Comparison of ENCODE assay signal across 23 mouse cellular contexts in the genomic region with DNA sequence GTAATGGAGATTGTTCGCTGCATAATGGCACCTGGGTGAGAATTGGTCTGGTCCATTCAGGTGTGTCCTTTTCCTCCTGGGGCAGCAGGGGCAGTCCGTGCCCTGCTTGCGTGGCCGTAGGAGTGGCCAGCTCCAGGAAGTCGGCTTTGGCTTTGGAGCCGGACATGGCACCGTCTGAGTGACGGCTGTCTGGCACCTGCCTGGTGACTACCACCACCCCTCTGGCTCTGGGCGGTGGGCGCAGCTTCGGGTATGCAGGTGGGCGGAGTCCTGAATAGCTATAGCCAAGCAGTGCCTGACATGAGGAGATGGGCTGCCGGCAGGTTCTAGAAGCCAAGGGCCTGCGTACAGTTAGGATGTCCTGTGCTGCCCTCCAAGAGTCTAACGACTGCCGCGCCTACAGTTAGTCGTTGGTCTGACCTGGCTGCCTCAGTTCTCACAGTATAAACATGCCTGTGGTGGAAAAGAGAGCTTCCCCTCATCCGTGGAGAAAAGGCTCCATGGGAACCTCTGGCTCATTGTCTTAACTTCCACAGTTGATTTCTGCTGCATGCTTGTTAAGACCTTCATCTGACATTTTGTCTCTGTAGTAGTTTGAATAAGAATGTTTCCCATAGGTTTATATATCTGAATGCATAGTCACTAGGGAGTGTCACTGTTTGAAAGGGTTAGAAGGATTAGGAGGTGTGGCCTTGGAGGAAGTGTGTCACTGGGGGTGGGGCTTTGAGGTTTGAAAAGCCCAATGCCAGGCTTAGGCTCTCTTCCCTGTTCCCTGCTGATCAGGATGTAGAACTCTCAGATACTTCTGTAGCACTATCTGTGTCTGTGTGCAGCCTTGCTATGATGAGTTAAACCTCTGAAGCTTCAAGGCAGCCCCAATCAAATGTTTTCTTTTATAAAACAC. TPM values are rescaled to one million over a fixed set of nuclear protein-coding genes. Genes with fewer than 3 reads are reported as not detected.
DNase-seq lines count a peak whose midpoint lies in the region; ATAC-seq and TF ChIP-seq lines count a peak whose summit lies in the region.
"Had no signal": no experiment of that assay in that cellular context is flagged by ENCODE, and none has a peak within 500 bp of the region (broad histone marks: within the 10 kb centered on the region; RNA-seq: fewer than 3 reads in every experiment).

No protein-coding gene starts in this region.

- H3K27ac ChIP-seq in kidney, embryonic 15.5 days = no peak overlapping the region
- peak overlapping the region; percentile 85 for H3K27ac ChIP-seq in testis, adult 2 months (ENCODE audit: control insufficient read depth, insufficient read depth, low read depth, low read length)
- no peak overlapping the region for H3K27ac ChIP-seq in intestine, embryonic 15.5 days
- H3K27ac ChIP-seq: embryonic facial prominence, embryonic 12.5 days; hindbrain, embryonic 14.5 days; liver, embryonic 15.5 days; midbrain, embryonic 13.5 days had no signal

- 0 out of 2 replicates have a peak, but pooled peaks have one; percentile 15 for ATAC-seq in kidney, embryonic 15.5 days (replicated peaks; ENCODE audit: low FRiP score)
- ATAC-seq in granulocyte monocyte progenitor cell, adult 5-6 weeks (replicated peaks; ENCODE audit: poor library complexity, severe bottlenecking) = peak; percentile 37; the same call in 1 of the 2 replicates
- ATAC-seq in intestine, embryonic 15.5 days = no peak
- ATAC-seq: inflammation-experienced regulatory T-cells, adult 6 months; midbrain, embryonic 13.5 days had no signal

- no peak overlapping the region for H3K4me3 ChIP-seq in kidney, embryonic 15.5 days (replicated peaks)
- peak overlapping the region; percentile 76 for H3K4me3 ChIP-seq in testis, adult 2 months (ENCODE audit: control insufficient read depth, low read depth, low read length)
- no peak overlapping the region for H3K4me3 ChIP-seq in intestine, embryonic 15.5 days (replicated peaks)
- H3K4me3 ChIP-seq: embryonic facial prominence, embryonic 12.5 days; liver, embryonic 15.5 days; midbrain, embryonic 13.5 days had no signal

- H3K9ac ChIP-seq in kidney, embryonic 15.5 days = no peak overlapping the region
- no peak overlapping the region for H3K9ac ChIP-seq in intestine, embryonic 15.5 days
- H3K9ac ChIP-seq: embryonic facial prominence, embryonic 12.5 days; hindbrain, embryonic 14.5 days; liver, embryonic 15.5 days; midbrain, embryonic 13.5 days had no signal

- no peak for DNase-seq in kidney, postnatal 36 days
- DNase-seq in testis, postnatal 10 days (ENCODE audit: low spot score) = no peak
- peak; percentile 3 for DNase-seq in splenic B cell, adult 2 months (ENCODE audit: low read depth, low spot score)
- DNase-seq in lung, postnatal 36 days = no peak
- DNase-seq: adrenal gland, adult 2 months; cerebellum, adult 11 months; cerebellum, postnatal 10 days; gastrocnemius, postnatal 36 days; heart, postnatal 4 days; kidney, adult 2 months; lung, postnatal 10 days; thymus, adult 18-20 months; thymus, postnatal 36 days had no signal

- no peaks in the 10 kb centered on the region for H3K4me1 ChIP-seq in kidney, embryonic 15.5 days
- peaks cover 28% of the 10 kb centered on the region for H3K4me1 ChIP-seq in testis, adult 2 months (ENCODE audit: control insufficient read depth, insufficient read depth, low read length)
- no peaks in the 10 kb centered on the region for H3K4me1 ChIP-seq in intestine, embryonic 15.5 days (replicated peaks)
- H3K4me1 ChIP-seq: embryonic facial prominence, embryonic 12.5 days; liver, embryonic 15.5 days; midbrain, embryonic 13.5 days had no signal

- TF ChIP-seq POLR2A in testis, adult 2 months (IDR thresholded peaks at IDR 0.05; ENCODE audit: control insufficient read depth, low read depth, low read length) = peak; percentile 78; the same call in 1 of the 2 replicates

- WGBS in kidney, embryonic 15.5 days = 88% methylated on average over 19 of the region's 19 CpGs
- 86% methylated on average over 19 of the region's 19 CpGs for WGBS in intestine, embryonic 15.5 days

- peaks cover 11% of the 10 kb centered on the region for H3K36me3 ChIP-seq in kidney, embryonic 15.5 days
- H3K36me3 ChIP-seq in testis, adult 2 months (ENCODE audit: control insufficient read depth, insufficient read depth, low read length) = no peaks in the 10 kb centered on the region
- H3K36me3 ChIP-seq in splenic B cell, adult 2 months (ENCODE audit: control insufficient read depth, insufficient read depth, low read length, poor library complexity, severe bottlenecking) = no peaks in the 10 kb centered on the region
- no peaks in the 10 kb centered on the region for H3K36me3 ChIP-seq in intestine, embryonic 15.5 days

- H3K27me3 ChIP-seq in kidney, embryonic 15.5 days = no peaks in the 10 kb centered on the region
- H3K27me3 ChIP-seq in testis, adult 2 months (ENCODE audit: control insufficient read depth, insufficient read depth, low read length) = no peaks in the 10 kb centered on the region
- H3K27me3 ChIP-seq in splenic B cell, adult 2 months (ENCODE audit: control insufficient read depth, insufficient read depth, low read length, poor library complexity, severe bottlenecking) = no peaks in the 10 kb centered on the region
- no peaks in the 10 kb centered on the region for H3K27me3 ChIP-seq in intestine, embryonic 15.5 days (replicated peaks)
- H3K27me3 ChIP-seq: embryonic facial prominence, embryonic 12.5 days; liver, embryonic 15.5 days; megakaryocyte, embryonic 14.5 days; midbrain, embryonic 13.5 days had no signal

- no peaks in the 10 kb centered on the region for H3K9me3 ChIP-seq in kidney, embryonic 15.5 days (replicated peaks)
- H3K9me3 ChIP-seq in intestine, embryonic 15.5 days = no peaks in the 10 kb centered on the region
- H3K9me3 ChIP-seq: embryonic facial prominence, embryonic 12.5 days; liver, embryonic 15.5 days; megakaryocyte, embryonic 14.5 days; midbrain, embryonic 13.5 days had no signal

- H3K4me2 ChIP-seq in kidney, embryonic 15.5 days = no peak overlapping the region
- H3K4me2 ChIP-seq in intestine, embryonic 15.5 days (replicated peaks) = no peak overlapping the region
- H3K4me2 ChIP-seq: embryonic facial prominence, embryonic 12.5 days; hindbrain, embryonic 14.5 days; liver, embryonic 15.5 days; midbrain, embryonic 13.5 days had no signal

- no peak for TF ChIP-seq CTCF in testis, adult 2 months (IDR thresholded peaks at IDR 0.05; ENCODE audit: control insufficient read depth, insufficient read depth, insufficient replicate concordance, low read depth, low read length)

RNA-seq across cellular contexts. Expression of a gene that starts 13.7 kb away (rescaled TPM):
- 54.3 and 55.0 TPM in 2 replicates for polyA plus RNA-seq in kidney, embryonic 15.5 days (2015; fragmentation: Nextera tagmentation; extraction: Ambion mirVana)
- 2.9 TPM in 2 replicates for polyA plus RNA-seq in testis, adult 2 months (2012; rRNA removed)
- 77.5 and 92.9 TPM in 2 replicates for total RNA-seq in granulocyte monocyte progenitor cell, adult 5-6 weeks (2014; fragmentation: Nextera tagmentation)
- total RNA-seq in granulocyte monocyte progenitor cell, adult 5-6 weeks (2017) = 54.0 and 68.0 TPM in 2 replicates
- 31.0 and 33.4 TPM in 2 replicates for polyA plus RNA-seq in intestine, embryonic 15.5 days (2015; fragmentation: Nextera tagmentation; extraction: Ambion mirVana)

RNA-seq across cellular contexts. Expression of a gene that starts 13.8 kb away (rescaled TPM):
- polyA plus RNA-seq in kidney, embryonic 15.5 days (2015; fragmentation: Nextera tagmentation; extraction: Ambion mirVana) = 80.3 and 81.1 TPM in 2 replicates
- 24.9 and 32.4 TPM in 2 replicates for polyA plus RNA-seq in testis, adult 2 months (2012; rRNA removed)
- total RNA-seq in granulocyte monocyte progenitor cell, adult 5-6 weeks (2014; fragmentation: Nextera tagmentation) = 42.7 and 44.0 TPM in 2 replicates
- 47.5 and 55.2 TPM in 2 replicates for total RNA-seq in granulocyte monocyte progenitor cell, adult 5-6 weeks (2017)
- 60.1 and 66.9 TPM in 2 replicates for polyA plus RNA-seq in intestine, embryonic 15.5 days (2015; fragmentation: Nextera tagmentation; extraction: Ambion mirVana)
